15 mouse cellular contexts compared by ENCODE assay signal in genomic region chr6:139953596-139953995, GRCm38 (mm10).
DNase-seq lines count a peak whose midpoint lies in the region; ATAC-seq lines count a peak whose summit lies in the region.
"Had no signal": no experiment of that assay in that cellular context is flagged by ENCODE, and none has a peak within 500 bp of the region (broad histone marks: within the 10 kb centered on the region; RNA-seq: fewer than 3 reads in every experiment).

No protein-coding gene starts in this region.

- peak overlapping the region; percentile 38 for H3K4me2 ChIP-seq in heart, embryonic 12.5 days
- H3K4me2 ChIP-seq in midbrain, embryonic 11.5 days: no peak overlapping the region
- H3K4me2 ChIP-seq in forebrain, embryonic 11.5 days (ENCODE audit: low read depth, low read length, severe bottlenecking): no peak overlapping the region
- H3K4me2 ChIP-seq: limb, embryonic 13.5 days; liver, embryonic 15.5 days; neural tube, embryonic 12.5 days had no signal

- ATAC-seq in heart, embryonic 12.5 days (ENCODE audit: insufficient number of reproducible peaks, low FRiP score): no peak
- no peak for ATAC-seq in midbrain, embryonic 11.5 days (ENCODE audit: low FRiP score)
- no peak for ATAC-seq in forebrain, embryonic 11.5 days (replicated peaks; ENCODE audit: low FRiP score)
- ATAC-seq: forebrain, postnatal 0 days had no signal

- peaks cover 8% of the 10 kb centered on the region for H3K4me1 ChIP-seq in heart, embryonic 12.5 days (replicated peaks)
- no peaks in the 10 kb centered on the region for H3K4me1 ChIP-seq in midbrain, embryonic 11.5 days (ENCODE audit: control insufficient read depth, insufficient read depth, low read length)
- H3K4me1 ChIP-seq in forebrain, embryonic 11.5 days (replicated peaks; ENCODE audit: control insufficient read depth, insufficient read depth, low read length): no peaks in the 10 kb centered on the region
- H3K4me1 ChIP-seq: limb, embryonic 13.5 days; liver, embryonic 15.5 days; megakaryocyte, embryonic 14.5 days; neural tube, embryonic 12.5 days had no signal

- WGBS in heart, embryonic 12.5 days: 37% methylated on average over 12 of the region's 12 CpGs
- WGBS in midbrain, embryonic 11.5 days: 83% methylated on average over 12 of the region's 12 CpGs
- WGBS in forebrain, embryonic 11.5 days: 84% methylated on average over 12 of the region's 12 CpGs

- peak; percentile 11 for DNase-seq in kidney, postnatal 14 days
- DNase-seq in kidney, adult 9 months: no peak
- DNase-seq in adrenal gland, postnatal 10 days: peak; percentile 41
- DNase-seq in lung, postnatal 14 days: peak; percentile 6
- no peak for DNase-seq in midbrain, embryonic 11.5 days (ENCODE audit: low spot score, missing footprints)
- no peak for DNase-seq in forebrain, embryonic 11.5 days (ENCODE audit: low spot score)
- DNase-seq: cerebellum, postnatal 36 days; forebrain, postnatal 0 days had no signal

- H3K4me3 ChIP-seq in heart, embryonic 12.5 days: no peak overlapping the region
- H3K4me3 ChIP-seq in midbrain, embryonic 11.5 days (ENCODE audit: low read depth, low read length): no peak overlapping the region
- no peak overlapping the region for H3K4me3 ChIP-seq in forebrain, embryonic 11.5 days (ENCODE audit: low read depth, low read length)
- H3K4me3 ChIP-seq: layer of hippocampus, adult 2 months; left cerebral cortex, adult 2 months; limb, embryonic 13.5 days; liver, embryonic 15.5 days; megakaryocyte, embryonic 14.5 days; neural tube, embryonic 12.5 days had no signal

- no peaks in the 10 kb centered on the region for H3K27me3 ChIP-seq in heart, embryonic 12.5 days (replicated peaks)
- no peaks in the 10 kb centered on the region for H3K27me3 ChIP-seq in midbrain, embryonic 11.5 days (ENCODE audit: control insufficient read depth, insufficient read depth, low read length)
- no peaks in the 10 kb centered on the region for H3K27me3 ChIP-seq in forebrain, embryonic 11.5 days (ENCODE audit: control insufficient read depth, insufficient read depth, low read length)
- H3K27me3 ChIP-seq: limb, embryonic 13.5 days; liver, embryonic 15.5 days; megakaryocyte, embryonic 14.5 days; neural tube, embryonic 12.5 days had no signal

- H3K9me3 ChIP-seq in heart, embryonic 12.5 days (replicated peaks): no peaks in the 10 kb centered on the region
- H3K9me3 ChIP-seq in midbrain, embryonic 11.5 days (ENCODE audit: control insufficient read depth, low read length): no peaks in the 10 kb centered on the region
- no peaks in the 10 kb centered on the region for H3K9me3 ChIP-seq in forebrain, embryonic 11.5 days (ENCODE audit: control insufficient read depth, low read length)
- H3K9me3 ChIP-seq: limb, embryonic 13.5 days; liver, embryonic 15.5 days; neural tube, embryonic 12.5 days had no signal

- H3K9ac ChIP-seq in heart, embryonic 12.5 days: 0 out of 2 replicates have a peak overlapping the region, but pooled peaks have one; percentile 30
- H3K9ac ChIP-seq in midbrain, embryonic 11.5 days (ENCODE audit: low read length): no peak overlapping the region
- no peak overlapping the region for H3K9ac ChIP-seq in forebrain, embryonic 11.5 days (ENCODE audit: low read length)
- H3K9ac ChIP-seq: forebrain, postnatal 0 days; limb, embryonic 13.5 days; liver, embryonic 15.5 days; neural tube, embryonic 12.5 days had no signal

- H3K36me3 ChIP-seq in heart, embryonic 12.5 days: no peaks in the 10 kb centered on the region
- H3K36me3 ChIP-seq in midbrain, embryonic 11.5 days (ENCODE audit: control insufficient read depth, insufficient read depth, low read length): no peaks in the 10 kb centered on the region
- no peaks in the 10 kb centered on the region for H3K36me3 ChIP-seq in forebrain, embryonic 11.5 days (ENCODE audit: control insufficient read depth, insufficient read depth, low read length)
- H3K36me3 ChIP-seq: limb, embryonic 13.5 days; liver, embryonic 15.5 days; neural tube, embryonic 12.5 days had no signal

- peak overlapping the region; percentile 57; the same call in 1 of the 2 replicates for H3K27ac ChIP-seq in heart, embryonic 12.5 days (ENCODE audit: poor library complexity, severe bottlenecking)
- H3K27ac ChIP-seq in midbrain, embryonic 11.5 days (ENCODE audit: low read depth, low read length): no peak overlapping the region
- H3K27ac ChIP-seq in forebrain, embryonic 11.5 days (ENCODE audit: low read depth, low read length): no peak overlapping the region
- H3K27ac ChIP-seq: layer of hippocampus, adult 2 months; left cerebral cortex, adult 2 months; limb, embryonic 13.5 days; liver, embryonic 15.5 days; neural tube, embryonic 12.5 days had no signal

Comparison
In these comparisons a context has a peak if more than half of its experiments do, and no peak if none do; other contexts are left out.
1. DNase-seq: peak in kidney, postnatal 14 days (single experiment), adrenal gland, postnatal 10 days (single experiment) and lung, postnatal 14 days (single experiment); none in kidney, adult 9 months (single experiment), midbrain, embryonic 11.5 days (single experiment) and forebrain, embryonic 11.5 days (single experiment).